Mouse (Mus musculus): ENCODE measurements at regions not wholly inside any gene's neighbourhood (a gene's known extent, or its start where the extent isn't known, plus 50 kb on each side); places are given as distances from the start of the nearest gene placed in this dataset.

DNA sequence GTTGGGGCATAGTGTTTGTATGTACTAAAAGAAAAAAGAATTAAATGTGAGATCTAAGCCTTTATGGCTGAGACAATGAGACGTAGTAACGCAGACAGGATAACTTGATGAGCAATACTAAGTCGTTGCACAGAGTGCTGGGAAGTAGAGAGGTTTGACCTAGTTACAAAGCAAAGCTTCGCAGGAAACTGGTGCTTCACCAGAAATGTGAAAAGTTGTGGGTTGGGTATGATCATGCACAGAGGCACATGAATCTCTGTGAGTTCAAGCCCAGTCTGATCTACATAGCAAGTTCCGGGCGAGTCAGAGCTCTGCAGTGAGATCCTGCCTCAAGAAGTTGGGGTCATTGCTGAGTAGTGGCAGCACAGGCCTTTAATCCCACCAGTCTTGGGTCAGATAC is 65.3 kb upstream of the Jmy start:
- ChIA-PET POLR2A (no interaction called here), CTCF (no interaction called here)

DNA sequence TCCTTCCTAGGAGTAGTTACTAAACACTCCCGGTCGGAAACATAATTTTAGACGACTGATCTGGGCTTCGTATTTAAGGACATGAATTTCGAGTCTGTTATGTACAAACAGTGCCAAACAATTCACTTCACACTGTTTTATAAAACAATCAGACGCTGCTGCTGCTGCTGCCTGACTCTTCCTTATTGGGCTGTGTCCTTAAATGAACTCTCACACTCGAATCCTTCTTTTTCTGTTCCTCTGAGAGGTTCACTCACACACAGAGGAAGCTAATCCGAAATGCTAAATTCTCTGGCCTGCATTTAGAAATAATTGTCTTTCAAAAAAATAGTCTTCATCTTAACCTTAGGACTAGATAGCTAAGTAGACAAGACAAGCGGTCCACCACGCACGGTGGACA is 64.5 kb upstream of the Jmy start:
- CTCF ChIA-PET = no interaction called here

DNA sequence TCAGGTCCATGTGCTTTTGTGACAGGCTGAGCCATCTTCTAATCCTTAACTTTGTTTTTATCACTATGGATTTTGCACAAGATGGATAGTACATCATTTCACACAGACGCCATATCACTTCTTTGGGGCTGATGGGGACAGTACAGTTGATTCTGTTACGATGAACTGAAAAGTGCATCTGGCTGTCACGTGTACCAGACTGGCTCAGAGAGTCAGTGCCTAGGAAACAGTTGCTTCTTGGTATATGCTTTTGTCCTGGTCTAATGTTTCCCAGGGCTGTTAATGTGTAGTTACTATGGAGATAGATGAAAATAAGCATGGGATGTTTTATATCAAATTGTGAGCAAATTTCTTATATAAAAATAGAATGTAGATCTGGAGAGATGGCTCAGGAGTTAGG is 60.7 kb upstream of the Jmy start:
- CTCF ChIA-PET = no interaction called here
- POLR2A ChIA-PET = no interaction called here

More for the DNA sequence above, 64.5 kb upstream of the Jmy start:
- POLR2A ChIA-PET = no interaction called here

DNA sequence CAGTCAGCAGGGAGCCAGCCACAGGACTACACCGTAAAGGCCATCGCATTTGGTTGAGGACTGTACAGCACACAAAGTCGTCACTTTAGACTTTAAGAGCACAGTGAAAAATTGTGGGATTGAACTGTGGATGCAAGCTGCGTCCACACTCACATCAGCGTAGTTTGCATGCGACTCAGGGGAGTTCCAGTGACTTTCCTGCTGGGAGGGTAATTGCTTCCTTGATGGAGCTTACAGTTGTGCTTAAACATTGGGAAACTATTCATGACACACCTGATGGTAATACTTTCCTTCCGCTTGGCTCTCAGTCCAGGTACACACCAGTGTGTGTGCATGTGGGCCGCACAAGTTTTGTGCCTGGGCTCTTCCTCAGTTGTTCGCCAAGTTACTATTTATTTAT is 59.0 kb upstream of the Jmy start:
- POLR2A ChIA-PET = no interaction called here
- CTCF ChIA-PET = interaction anchor here in 1 of 4 experiments (1.2 kb wide), 1 partner anchor 10 kb away, joined by 4 read pairs; no protein-coding TSS in a partner anchor

DNA sequence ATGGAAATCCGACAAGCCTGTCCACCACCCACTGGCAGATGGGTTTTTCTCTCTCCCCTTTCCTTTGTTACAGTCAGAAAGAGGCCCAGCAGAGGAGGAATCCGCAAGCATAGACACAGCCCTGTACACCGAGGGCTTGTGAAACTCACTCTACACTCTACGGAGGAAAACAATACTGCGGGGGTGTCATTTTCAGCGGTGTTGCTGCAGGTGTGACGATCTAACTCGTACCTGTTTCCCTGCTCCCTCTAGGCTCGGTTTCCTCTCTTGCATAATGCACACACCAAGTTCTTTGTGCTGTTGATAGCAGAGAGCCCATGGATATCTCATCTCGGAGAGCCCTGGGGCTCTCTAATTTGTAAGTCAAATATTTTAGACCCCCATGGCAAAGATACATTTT is 56.5 kb upstream of the Jmy start:
- POLR2A ChIA-PET = no interaction called here
- CTCF ChIA-PET = no interaction called here

DNA sequence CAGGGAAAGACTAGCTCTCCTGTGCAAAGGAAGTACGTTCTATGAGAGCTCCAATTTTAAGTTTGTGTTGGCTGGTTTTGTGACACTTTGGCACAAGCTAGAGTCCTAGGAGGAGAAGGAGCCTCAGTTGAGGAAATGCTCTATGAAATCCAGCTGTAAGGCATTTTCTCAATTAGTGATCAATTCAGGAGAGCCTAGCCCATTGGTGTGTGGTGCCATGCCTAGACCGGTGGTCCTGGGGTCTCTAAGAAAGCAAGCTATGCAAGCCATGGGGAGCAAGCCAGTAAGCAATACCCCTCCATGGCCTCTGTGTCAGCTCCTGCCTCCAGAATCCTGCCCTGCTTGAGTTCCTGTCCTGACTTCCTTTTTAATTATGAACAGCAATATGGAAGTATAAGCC is 55.3 kb upstream of the Jmy start:
- CTCF ChIA-PET = interaction anchor here in 2 of 4 experiments (0.7 to 0.9 kb wide), 4 partner anchors 8 to 627 kb away, joined by 3 to 10 read pairs (median 6); no protein-coding TSS in a partner anchor
- POLR2A ChIA-PET = no interaction called here

DNA sequence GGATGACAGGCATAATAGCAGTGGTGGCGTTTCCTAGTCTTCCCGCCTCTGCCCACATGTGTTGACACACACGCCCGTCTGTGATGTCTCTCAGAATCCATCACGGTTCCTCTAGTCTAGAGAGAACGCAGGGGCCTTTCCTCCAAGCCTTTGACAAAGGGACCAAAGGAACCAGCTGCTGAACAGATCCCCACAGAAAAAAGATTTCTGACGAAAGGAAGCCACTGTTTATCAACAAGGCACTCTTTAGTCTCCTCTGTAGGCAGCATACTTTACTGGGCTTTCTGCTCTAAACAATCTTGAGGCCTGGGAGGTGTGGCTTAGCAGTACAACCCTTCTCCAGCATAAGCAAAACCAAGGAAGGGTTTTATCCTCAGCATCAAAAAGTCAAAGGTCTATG is 54.3 kb upstream of the Jmy start:
- ChIA-PET CTCF (no interaction called here), POLR2A (interaction anchor here in 1 of 4 experiments (0.6 kb wide), 1 partner anchor 30 kb away, joined by 3 read pairs; no protein-coding TSS in a partner anchor)

DNA sequence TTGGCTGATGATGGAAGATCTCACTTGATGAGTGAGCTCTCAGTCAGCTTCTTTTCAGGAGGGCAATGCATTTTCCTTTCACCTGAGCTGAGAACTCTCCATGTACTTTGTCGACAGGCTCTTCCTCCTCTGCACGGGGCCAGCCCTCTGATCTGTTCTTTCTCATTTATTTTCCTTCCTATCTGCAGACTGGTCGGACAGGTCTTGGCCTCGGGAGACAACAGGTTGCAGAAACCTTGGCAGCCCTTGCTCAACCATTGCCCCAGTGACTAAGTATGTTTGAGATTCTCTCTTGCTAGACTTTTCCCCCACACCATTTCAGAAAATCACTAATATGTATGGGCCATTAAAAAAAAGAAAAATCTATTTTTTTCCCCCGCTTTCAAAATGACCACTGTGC is 53.7 kb upstream of the Jmy start:
- CTCF ChIA-PET = no interaction called here
- POLR2A ChIA-PET = interaction anchor here in 1 of 4 experiments (0.6 kb wide), 1 partner anchor 31 kb away, joined by 3 read pairs; no protein-coding TSS in a partner anchor

DNA sequence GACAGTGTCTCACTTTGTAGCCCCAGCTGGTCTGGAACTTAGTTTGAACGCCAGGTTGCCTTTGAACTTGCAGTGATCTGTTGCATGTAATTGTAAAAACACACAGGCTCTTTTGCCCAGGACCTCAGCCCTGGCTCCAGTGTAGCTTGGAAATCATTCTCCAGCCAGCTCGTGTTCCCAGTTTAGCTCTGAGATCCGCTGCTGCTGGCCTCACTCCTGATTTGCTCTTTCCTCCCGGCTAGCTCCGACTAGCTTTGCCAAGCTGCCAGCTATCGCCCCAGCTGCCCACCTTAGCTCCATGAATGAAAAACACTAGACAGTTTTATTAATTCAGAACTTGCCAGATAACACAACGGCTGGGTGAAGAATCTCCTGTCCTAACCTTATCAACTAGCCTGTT is 50.7 kb upstream of the Jmy start:
- ChIA-PET CTCF (no interaction called here), POLR2A (no interaction called here)
